Mouse (Mus musculus) myocyte (in vitro differentiated cells): ENCODE results near the gene Olfr1445. TPM values are rescaled to one million over a fixed set of nuclear protein-coding genes. Genes with fewer than 3 reads are reported as not detected.

Experiments
- H3K27me3 ChIP-seq: one replicate; pipeline ENCODE4 v1.6.1; 2011; ENCODE audit not compliant: control insufficient read depth, insufficient read depth, insufficient read length
- H3K36me3 ChIP-seq: one replicate; pipeline ENCODE4 v1.6.1; 2011; ENCODE audit not compliant: control insufficient read depth, insufficient read depth
- H3K4me2 ChIP-seq: one replicate; pipeline ENCODE4 v1.6.1; 2011; ENCODE audit warnings: low read depth, control low read depth
- H3K4me3 ChIP-seq: one replicate; pipeline ENCODE4 v1.5.1; 2011; ENCODE audit warnings: mild to moderate bottlenecking, control low read depth, moderate library complexity
- H3K79me2 ChIP-seq: one replicate; pipeline ENCODE4 v1.6.1; 2011; ENCODE audit not compliant: control insufficient read depth, insufficient read depth
- H3ac ChIP-seq: one replicate; pipeline ENCODE4 v1.6.1; 2011; ENCODE audit not compliant: control insufficient read depth, insufficient read length
- CEBPB ChIP-seq: IDR thresholded peaks from 2 replicates; pipeline ENCODE4 v1.6.1; 2011; ENCODE audit warnings: mild to moderate bottlenecking, moderate library complexity; ENCODE audit not compliant: poor library complexity, insufficient read depth, severe bottlenecking
- E2F4 ChIP-seq: IDR thresholded peaks from one replicate; pipeline ENCODE4 v1.6.1; 2011; ENCODE audit warnings: mild to moderate bottlenecking, control low read depth, moderate library complexity; ENCODE audit not compliant: insufficient read depth
- MAX ChIP-seq: IDR thresholded peaks from one replicate; pipeline ENCODE4 v1.6.1; 2011; ENCODE audit warnings: low read depth, mild to moderate bottlenecking, control low read depth
- MYOD1 ChIP-seq, 3 experiments: IDR thresholded peaks; one replicate each; pipeline ENCODE4 v1.6.1; 2011; ENCODE audit warnings: control low read depth in 2 of 3, low read depth in 2 of 3, mild to moderate bottlenecking in 2 of 3, moderate library complexity in 1 of 3; ENCODE audit not compliant: insufficient read length in 2 of 3, control insufficient read depth in 1 of 3
- MYOG ChIP-seq, 3 experiments: IDR thresholded peaks; one replicate each; pipeline ENCODE4 v1.6.1; 2011; ENCODE audit warnings: control low read depth in 2 of 3, low read depth in 2 of 3, mild to moderate bottlenecking in 2 of 3; ENCODE audit not compliant: insufficient read length in 2 of 3, control insufficient read depth in 1 of 3, insufficient read depth in 1 of 3
- POLR2A ChIP-seq: IDR thresholded peaks from one replicate; pipeline ENCODE4 v1.6.1; 2011; ENCODE audit warnings: low read depth, mild to moderate bottlenecking, control low read depth, moderate library complexity; ENCODE audit not compliant: insufficient read length
- POLR2AphosphoS2 ChIP-seq: IDR thresholded peaks from one replicate; pipeline ENCODE4 v1.6.1; 2011; ENCODE audit warnings: low read depth, control low read depth; ENCODE audit not compliant: insufficient read length
- REST ChIP-seq: IDR thresholded peaks from one replicate; pipeline ENCODE4 v1.6.1; 2011; ENCODE audit warnings: mild to moderate bottlenecking, control low read depth, moderate library complexity; ENCODE audit not compliant: insufficient read depth, insufficient read length
- SRF ChIP-seq: IDR thresholded peaks from one replicate; pipeline ENCODE4 v1.6.1; 2011; ENCODE audit warnings: low read depth; ENCODE audit not compliant: control insufficient read depth, insufficient read length
- TCF12 ChIP-seq: IDR thresholded peaks from one replicate; pipeline ENCODE4 v1.6.1; 2011; ENCODE audit warnings: mild to moderate bottlenecking, control low read depth; ENCODE audit not compliant: poor library complexity, insufficient read depth, severe bottlenecking
- TCF3 ChIP-seq: IDR thresholded peaks from one replicate; pipeline ENCODE4 v1.6.1; 2011; ENCODE audit warnings: low read depth, control low read depth; ENCODE audit not compliant: insufficient read length
- USF1 ChIP-seq: IDR thresholded peaks from one replicate; pipeline ENCODE4 v1.6.1; 2011; ENCODE audit warnings: low read depth, mild to moderate bottlenecking, control low read depth, moderate library complexity
- polyA plus RNA-seq: library from polyadenylated mRNA; unstranded; fragments of >200 nt; fragmentation: generic; extraction: Trizol; gene quantifications from one replicate; pipeline ENCODE4 v1.2.1, GENCODE M21; 2012; ENCODE audit warnings: missing spikeins

Gene Olfr1445
- polyA plus RNA-seq, 1 experiment, result not detected

DNA sequence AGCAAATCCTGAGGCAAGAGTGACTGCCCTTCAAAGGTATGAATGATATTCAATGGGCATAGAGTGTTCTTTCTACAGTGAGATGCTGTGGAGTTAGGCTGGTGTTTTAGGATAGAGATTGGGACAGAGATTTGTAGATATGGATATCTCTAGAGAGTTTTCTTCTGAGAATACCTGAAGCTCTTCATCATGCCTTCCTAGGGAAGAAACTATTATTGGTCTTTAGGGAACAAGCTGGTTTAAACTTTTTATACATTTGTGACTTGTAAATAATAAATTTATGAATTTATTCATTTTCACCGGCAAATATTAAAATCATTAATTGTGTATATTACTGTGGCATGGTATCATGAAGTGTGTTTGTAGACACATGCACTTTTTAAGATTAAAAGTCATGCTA is 20.0 kb downstream of the Olfr1445 start, which contains the start of gene Olfr1447:
Olfr1447 (minus strand) TSS at position 101 of the 400 bp plus-strand sequence.
- no peaks in the 10 kb centered on the region for H3K79me2 ChIP-seq
- H3K27me3 ChIP-seq, result no peaks in the 10 kb centered on the region
- H3K4me2 ChIP-seq, result no peak within 1 kb of the TSS
- no peaks in the 10 kb centered on the region for H3K36me3 ChIP-seq
- H3ac ChIP-seq, result no peak within 1 kb of the TSS
- no peak within 1 kb of the TSS for H3K4me3 ChIP-seq
- TF ChIP-seq MYOD1 (IDR thresholded peaks at IDR 0.05; ENCODE audit: control insufficient read depth in 1 of 3, insufficient read length in 2 of 3, low read depth in 2 of 3) (no peak), REST (no peak), SRF (no peak), CEBPB (no peak), E2F4 (no peak), POLR2A (no peak), USF1 (no peak), TCF3 (no peak)

GRCm38 (mm10) chr19:12924319-12924718 is 40.7 kb downstream of the Olfr1445 start, which contains the start of gene Olfr1448:
Gene Olfr1448, minus strand, starts transcription at chr19:12924419.
- no peaks in the 10 kb centered on the region for H3K36me3 ChIP-seq
- no peak within 1 kb of the TSS for H3K4me2 ChIP-seq
- no peak within 1 kb of the TSS for H3K4me3 ChIP-seq
- no peak within 1 kb of the TSS for H3ac ChIP-seq
- H3K27me3 ChIP-seq, result no peaks in the 10 kb centered on the region
- H3K79me2 ChIP-seq, result no peaks in the 10 kb centered on the region
- no peak for TF ChIP-seq REST
- TF ChIP-seq SRF, result no peak
- TF ChIP-seq E2F4, result no peak
- no peak for TF ChIP-seq TCF3
- no peak for TF ChIP-seq MYOG (IDR thresholded peaks at IDR 0.05; ENCODE audit: control insufficient read depth in 1 of 3, insufficient read depth in 1 of 3, insufficient read length in 2 of 3, low read depth in 2 of 3)
- no peak for TF ChIP-seq CEBPB
- no peak for TF ChIP-seq TCF12
- TF ChIP-seq POLR2A, result no peak
- no peak for TF ChIP-seq MAX
- no peak for TF ChIP-seq MYOD1 (IDR thresholded peaks at IDR 0.05; ENCODE audit: control insufficient read depth in 1 of 3, insufficient read length in 2 of 3, low read depth in 2 of 3)
- TF ChIP-seq POLR2AphosphoS2, result no peak
- TF ChIP-seq USF1, result no peak

- Histone ChIP-seq H3K4me3 (no peak within 1 kb of the TSS), H3ac (no peak within 1 kb of the TSS), H3K27me3 (no peaks in the 10 kb centered on the region), H3K79me2 (no peaks in the 10 kb centered on the region), H3K4me2 (no peak within 1 kb of the TSS), H3K36me3 (no peaks in the 10 kb centered on the region)
- TF ChIP-seq MAX, result no peak
- no peak for TF ChIP-seq POLR2AphosphoS2
- TF ChIP-seq POLR2A, result no peak
- TF ChIP-seq CEBPB, result no peak
- no peak for TF ChIP-seq MYOG (IDR thresholded peaks at IDR 0.05; ENCODE audit: control insufficient read depth in 1 of 3, insufficient read depth in 1 of 3, insufficient read length in 2 of 3, low read depth in 2 of 3)
- no peak for TF ChIP-seq TCF3
- no peak for TF ChIP-seq E2F4
- no peak for TF ChIP-seq REST
- no peak for TF ChIP-seq MYOD1 (IDR thresholded peaks at IDR 0.05; ENCODE audit: control insufficient read depth in 1 of 3, insufficient read length in 2 of 3, low read depth in 2 of 3)
- no peak for TF ChIP-seq SRF
- no peak for TF ChIP-seq TCF12
- no peak for TF ChIP-seq USF1
These were observed 46.9 kb downstream of the Olfr1445 start, which contains the start of gene Olfr1449 for GRCm38 (mm10) chr19:12930540-12930939. Gene Olfr1449, plus strand, starts transcription at chr19:12930840.

Other genes with a start within 250 kb of the Olfr1445 start
- not detected for gene Olfr1442, start 213.4 kb upstream of the Olfr1445 start, polyA plus RNA-seq
- gene Olfr1443, start 205.7 kb upstream of the Olfr1445 start, polyA plus RNA-seq, result not detected
- gene Keg1, start 188.1 kb upstream of the Olfr1445 start, polyA plus RNA-seq, result not detected
- gene Cntf, start 118.2 kb upstream of the Olfr1445 start, polyA plus RNA-seq, result 1.0 TPM
- 28.9 TPM for gene Zfp91, start 87.7 kb upstream of the Olfr1445 start, polyA plus RNA-seq
- gene Lpxn, start 87.7 kb upstream of the Olfr1445 start, polyA plus RNA-seq, result 0.18 TPM
- gene Gm5244, start 37.2 kb upstream of the Olfr1445 start, polyA plus RNA-seq, result not detected
- not detected for gene Olfr1444, start 26.6 kb upstream of the Olfr1445 start, polyA plus RNA-seq
- gene Olfr1446, start 9.7 kb downstream of the Olfr1445 start, polyA plus RNA-seq, result not detected
- gene Olfr1447, start 19.9 kb downstream of the Olfr1445 start, polyA plus RNA-seq, result not detected
- gene Olfr1448, start 40.6 kb downstream of the Olfr1445 start, polyA plus RNA-seq, result not detected
- not detected for gene Olfr1449, start 47.0 kb downstream of the Olfr1445 start, polyA plus RNA-seq
- not detected for gene Olfr1450, start 66.4 kb downstream of the Olfr1445 start, polyA plus RNA-seq
- not detected for gene Olfr1451, start 111.2 kb downstream of the Olfr1445 start, polyA plus RNA-seq
- not detected for gene Olfr1453, start 144.5 kb downstream of the Olfr1445 start, polyA plus RNA-seq
- not detected for gene Olfr1454, start 176.8 kb downstream of the Olfr1445 start, polyA plus RNA-seq
- not detected for gene Olfr1457, start 214.0 kb downstream of the Olfr1445 start, polyA plus RNA-seq
- not detected for gene Olfr1458, start 222.9 kb downstream of the Olfr1445 start, polyA plus RNA-seq